Mouse (Mus musculus): Measurements from ENCODE around the gene Cfap77.

The Cfap77 gene

GRCm38 (mm10) chr2:28943666-28944516, 111.0 kb downstream of the Cfap77 start:
- DNase-seq (ENCODE audit: low spot score in 2 of 2), result no peak

DNA sequence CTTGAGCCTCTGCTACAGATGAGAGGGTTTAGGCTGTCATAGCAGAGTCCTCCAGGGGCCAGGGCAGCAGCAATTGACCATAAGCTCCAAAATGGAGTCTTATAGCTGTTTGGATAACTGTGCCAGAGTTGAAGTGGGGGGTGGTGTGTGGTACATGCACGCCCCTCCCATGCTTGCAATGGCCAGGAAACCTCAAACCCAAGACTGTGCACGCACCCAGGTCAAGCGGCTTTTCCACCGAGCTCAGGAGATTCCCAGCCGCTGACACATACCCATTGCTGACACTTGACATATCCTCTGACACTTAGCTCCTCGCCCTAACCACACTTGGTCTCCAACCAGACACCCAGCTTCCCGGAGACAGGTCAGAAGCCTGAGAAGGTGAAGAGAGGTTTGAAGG, 115.9 kb downstream of the Cfap77 start:
- DNase-seq (ENCODE audit: low spot score in 2 of 2), result no peak

GRCm38 (mm10) chr2:28930571-28930970, 124.3 kb downstream of the Cfap77 start:
- no peak for DNase-seq (ENCODE audit: low spot score in 2 of 2)

GRCm38 (mm10) chr2:28923912-28924311, 131.0 kb downstream of the Cfap77 start:
- DNase-seq (ENCODE audit: low spot score in 2 of 2), result peak; percentile 87

GRCm38 (mm10) chr2:28919001-28919400, 135.9 kb downstream of the Cfap77 start:
- no peak for DNase-seq (ENCODE audit: low spot score in 2 of 2)

- peak in 1 of 2 experiments; percentile 70 for DNase-seq (ENCODE audit: low spot score in 2 of 2)
Measured at GRCm38 (mm10) chr2:28917518-28918361, 137.1 kb downstream of the Cfap77 start.

GRCm38 (mm10) chr2:28917156-28917517, 137.7 kb downstream of the Cfap77 start:
- DNase-seq (ENCODE audit: low spot score in 2 of 2), result no peak

- DNase-seq (ENCODE audit: low spot score in 2 of 2), result peak in 1 of 2 experiments; percentile 56
Measured at GRCm38 (mm10) chr2:28916513-28916865, 138.4 kb downstream of the Cfap77 start, which contains the start of gene Barhl1. Gene Barhl1, minus strand, starts transcription at chr2:28916668.

GRCm38 (mm10) chr2:28915768-28916512, 138.9 kb downstream of the Cfap77 start:
- peak in 1 of 2 experiments; percentile 67 for DNase-seq (ENCODE audit: low spot score in 2 of 2)

GRCm38 (mm10) chr2:28915104-28915738, 139.6 kb downstream of the Cfap77 start:
- DNase-seq (ENCODE audit: low spot score in 2 of 2), result peak in 1 of 2 experiments; percentile 48

DNA sequence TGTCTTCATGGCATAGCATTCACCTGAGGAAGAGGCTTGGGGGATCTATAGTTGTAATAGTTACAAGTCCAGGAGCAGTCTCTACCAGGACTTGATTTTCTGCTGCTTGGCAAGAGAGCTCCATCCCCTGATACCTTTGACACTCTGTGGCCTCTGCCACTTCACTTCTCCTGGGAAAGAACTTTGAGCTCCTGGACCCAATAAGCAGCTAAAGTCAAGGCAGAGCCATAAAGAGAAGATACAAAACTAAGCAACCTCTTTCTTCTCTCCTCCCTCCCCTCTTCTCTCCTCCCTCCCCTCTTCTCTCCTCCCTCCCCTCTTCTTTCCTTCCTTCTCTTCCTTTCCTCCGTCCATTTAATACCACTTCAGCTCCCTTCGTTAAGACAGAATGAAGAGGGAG, 140.7 kb downstream of the Cfap77 start:
- DNase-seq (ENCODE audit: low spot score in 2 of 2), result no peak

- DNase-seq (ENCODE audit: low spot score in 2 of 2), result no peak
Measured at GRCm38 (mm10) chr2:28912961-28913360, 141.9 kb downstream of the Cfap77 start.

- DNase-seq (ENCODE audit: low spot score in 2 of 2), result no peak
Measured at GRCm38 (mm10) chr2:28912039-28912700, 142.7 kb downstream of the Cfap77 start.

DNA sequence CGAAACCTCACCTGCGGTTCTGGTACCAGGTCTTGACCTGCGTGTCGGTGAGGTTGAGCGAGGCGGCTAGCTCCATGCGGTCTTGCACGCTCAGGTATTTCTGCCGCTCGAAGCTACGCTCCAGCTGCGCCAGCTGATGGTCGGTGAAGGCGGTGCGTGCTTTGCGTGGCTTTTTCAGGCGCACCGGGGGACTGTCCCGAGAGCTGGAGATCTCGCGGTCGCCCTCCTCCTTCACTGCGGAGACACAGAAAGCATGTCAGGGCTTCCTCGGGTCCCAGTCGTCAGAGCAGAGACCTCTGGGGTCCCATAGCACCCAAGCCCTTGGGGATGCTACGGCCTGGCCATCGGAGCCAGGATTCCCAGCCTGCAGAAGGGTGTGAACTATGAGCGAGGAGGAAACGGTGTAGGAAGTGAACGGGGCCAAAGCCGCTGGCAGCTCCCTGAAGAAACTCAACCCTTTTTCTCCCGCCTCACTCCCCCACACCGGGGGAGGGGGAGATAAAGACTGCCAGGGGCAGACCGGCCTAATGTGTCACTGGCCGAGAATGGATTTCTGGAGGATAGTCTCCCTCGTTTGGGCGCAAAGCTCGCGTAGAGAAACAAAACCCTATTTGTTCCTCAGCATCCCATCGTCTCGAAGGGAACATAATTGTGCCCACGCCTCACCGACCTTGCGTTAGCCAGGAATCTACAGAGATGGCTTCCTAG, 143.4 kb downstream of the Cfap77 start:
- peak in 1 of 2 experiments; percentile 52 for DNase-seq (ENCODE audit: low spot score in 2 of 2)

GRCm38 (mm10) chr2:28910877-28911276, 144.0 kb downstream of the Cfap77 start:
- no peak for DNase-seq (ENCODE audit: low spot score in 2 of 2)

- DNase-seq (ENCODE audit: low spot score in 2 of 2), result no peak
Measured at GRCm38 (mm10) chr2:28909818-28910710, 144.8 kb downstream of the Cfap77 start.

- DNase-seq (ENCODE audit: low spot score in 2 of 2), result no peak
Measured at GRCm38 (mm10) chr2:28909186-28909817, 145.6 kb downstream of the Cfap77 start.

DNA sequence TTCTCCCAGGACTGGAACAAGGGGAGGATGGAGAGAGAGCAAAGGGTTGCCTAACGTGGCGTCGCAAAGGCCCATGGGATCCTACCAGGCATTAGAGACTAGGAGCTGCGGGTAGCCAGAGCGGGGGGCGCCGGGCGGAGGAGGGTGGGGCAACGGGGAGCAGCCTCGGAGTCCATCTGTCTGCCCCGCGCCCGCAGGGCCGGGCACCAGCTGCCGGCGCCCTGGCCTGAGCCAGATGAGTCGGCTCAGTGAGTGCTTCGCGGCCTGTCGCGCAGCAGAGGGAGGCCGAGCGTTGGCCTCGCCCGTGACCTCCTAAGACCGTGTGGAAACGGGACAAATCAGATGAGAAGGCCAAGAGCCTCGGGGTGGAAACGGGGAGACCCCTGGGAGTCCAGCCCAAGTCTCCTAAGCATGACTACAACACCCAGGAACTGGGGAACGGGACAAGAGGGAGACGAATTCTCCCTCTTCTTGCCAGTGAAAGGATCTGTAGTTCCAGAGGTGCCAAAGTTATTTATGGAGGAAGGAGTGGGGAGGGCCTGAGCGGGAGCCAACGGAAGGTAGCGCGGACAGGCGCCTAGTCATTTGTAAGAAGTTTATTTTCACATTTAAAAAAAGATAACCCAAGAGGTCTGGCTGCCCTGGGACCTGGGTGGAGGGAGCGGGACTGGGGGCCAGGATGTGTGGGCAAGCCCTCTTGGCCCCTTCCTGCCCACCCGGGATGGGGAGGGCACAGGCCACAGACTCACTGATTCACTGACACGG, 146.3 kb downstream of the Cfap77 start:
- peak in 1 of 2 experiments; percentile 52 for DNase-seq (ENCODE audit: low spot score in 2 of 2)

Measured in cerebellum, postnatal 4 days (tissue).